ENCODE assay signal across 1 mouse cellular context in the genomic region with DNA sequence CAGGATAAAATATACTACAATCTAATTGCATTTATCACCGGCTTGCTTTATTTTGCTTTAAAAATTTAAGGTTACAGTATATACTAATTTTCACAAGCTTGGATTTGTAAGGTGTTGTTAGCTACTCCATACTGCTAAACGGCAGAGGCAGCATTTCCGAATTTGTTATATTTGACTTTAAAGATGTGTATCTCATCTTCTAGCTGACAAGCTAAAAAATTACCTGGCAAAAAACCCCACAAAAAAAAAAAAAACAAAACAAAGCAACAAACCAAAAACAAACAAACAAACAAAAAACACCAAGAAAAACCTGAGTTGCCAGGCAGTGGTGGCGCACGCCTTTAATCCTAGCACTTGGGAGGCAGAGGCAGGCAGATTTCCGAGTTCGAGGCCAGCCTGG.
TF ChIP-seq lines count a peak whose summit lies in the region.

No protein-coding gene starts in this region.

TF ChIP-seq in myocyte, 11 proteins besides CTCF, POLR2A, EP300 and RAD21 (continued from another document):
- TF ChIP-seq TCF3 (IDR thresholded peaks at IDR 0.05; ENCODE audit: insufficient read length, low read depth) (no peak), POLR2AphosphoS2 (IDR thresholded peaks at IDR 0.05; ENCODE audit: insufficient read length, low read depth) (no peak), MAX (IDR thresholded peaks at IDR 0.05; ENCODE audit: low read depth) (no peak), REST (IDR thresholded peaks at IDR 0.05; ENCODE audit: insufficient read depth, insufficient read length) (no peak), MYOG (IDR thresholded peaks at IDR 0.05; ENCODE audit: control insufficient read depth in 1 of 3, insufficient read depth in 1 of 3, insufficient read length in 2 of 3, low read depth in 2 of 3) (no peak), USF1 (IDR thresholded peaks at IDR 0.05; ENCODE audit: low read depth) (no peak)
